Mouse (Mus musculus): Measurements from ENCODE around the gene Gpd1.
"Not testable (repeated sequence)": the region's sequence is repeated elsewhere in the genome, so short reads cannot be mapped to it uniquely, and the experiment has no call there.

DNA sequence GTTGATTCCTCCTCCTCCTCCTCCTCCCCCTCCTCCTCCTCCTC, 55.4 kb downstream of the Gpd1 start, which contains the start of gene Cers5:
- not testable (repeated sequence) for TF ChIP-seq POLR2A (IDR thresholded peaks at IDR 0.05; ENCODE audit: control insufficient read depth, low read depth, low read length); CTCF (IDR thresholded peaks at IDR 0.05; ENCODE audit: control insufficient read depth, insufficient read depth, insufficient replicate concordance, low read depth, low read length)

All from testis, adult 2 months (tissue).